Mouse (Mus musculus) hindbrain, postnatal 0 days (tissue): ENCODE results near the gene Kat2b. TPM values are rescaled to one million over a fixed set of nuclear protein-coding genes. Genes with fewer than 3 reads are reported as not detected.
"Not testable (repeated sequence)": the region's sequence is repeated elsewhere in the genome, so short reads cannot be mapped to it uniquely, and the experiment has no call there.

ENCODE experiments used
- ATAC-seq: fragments of 200-750 bp; cut with Nextera tagmentation; 2 replicates; pipeline ENCODE4 v1.8.0; 2017; ENCODE audit warnings: mild to moderate bottlenecking, moderate TSS enrichment, moderate library complexity
- DNase-seq: peaks from one replicate; pipeline ENCODE4 v3.0.0-alpha.2; 2015; ENCODE audit warnings: low spot score
- H3K27ac ChIP-seq: fragments of 300-500 bp; sonication (generic); 2 replicates; pipeline ENCODE4 v1.5.1; 2014; ENCODE audit warnings: mild to moderate bottlenecking
- H3K27me3 ChIP-seq: fragments of 300-500 bp; sonication (generic); 2 replicates; pipeline ENCODE4 v1.6.1; 2014; ENCODE audit warnings: low read length, mixed read lengths; ENCODE audit not compliant: insufficient read depth
- H3K36me3 ChIP-seq: fragments of 300-500 bp; sonication (generic); 2 replicates; pipeline ENCODE4 v1.6.1; 2014; ENCODE audit warnings: low read length, mixed read lengths; ENCODE audit not compliant: insufficient read depth
- H3K4me1 ChIP-seq: fragments of 300-500 bp; sonication (generic); 2 replicates; pipeline ENCODE4 v1.6.1; 2014; ENCODE audit warnings: antibody characterized with exemption, low read length, mixed read lengths; ENCODE audit not compliant: insufficient read depth
- H3K4me2 ChIP-seq: fragments of 300-500 bp; sonication (generic); 2 replicates; pipeline ENCODE4 v1.6.1; 2014; ENCODE audit warnings: low read depth, mild to moderate bottlenecking, low read length, moderate library complexity, mixed read lengths
- H3K4me3 ChIP-seq: fragments of 300-500 bp; sonication (generic); 2 replicates; pipeline ENCODE4 v1.5.1; 2014; ENCODE audit warnings: low read length
- H3K9ac ChIP-seq: fragments of 300-500 bp; sonication (generic); replicated peaks from 2 replicates; pipeline ENCODE4 v1.6.1; 2014; ENCODE audit warnings: mild to moderate bottlenecking, low read length, moderate library complexity, mixed read lengths
- H3K9me3 ChIP-seq: fragments of 300-500 bp; sonication (generic); 2 replicates; pipeline ENCODE4 v1.6.1; 2016; ENCODE audit warnings: low read length, mixed read lengths
- CTCF ChIP-seq: IDR thresholded peaks from 2 replicates; pipeline ENCODE4 v1.5.1; 2016; ENCODE audit warnings: antibody characterized with exemption, control low read depth, low read depth
- WGBS: fragments of 180-500 bp; shearing (Covaris S2); extraction: QIAGEN DNeasy Blood & Tissue Kit; methylation state at CpG from one replicate; pipeline ENCODE4 v1.1.7; 2014; 5-methylcytosine and 5-hydroxymethylcytosine counted together
- polyA plus RNA-seq: library from polyadenylated mRNA; unstranded; fragments of >200 nt; fragmentation: Nextera tagmentation; extraction: Ambion mirVana; gene quantifications from 2 replicates; pipeline ENCODE4 v1.2.1, GENCODE M21; 2015
- total RNA-seq: library from RNA; depleted of rRNA; stranded (reverse); fragments of >200 nt; gene quantifications from 2 replicates; pipeline ENCODE4 v1.2.3, GENCODE M21; 2014; rRNA removed

Gene Kat2b
- total and polyA plus RNA-seq, 2 experiments from 2014 or later = 4.6 to 17.5 TPM

DNA sequence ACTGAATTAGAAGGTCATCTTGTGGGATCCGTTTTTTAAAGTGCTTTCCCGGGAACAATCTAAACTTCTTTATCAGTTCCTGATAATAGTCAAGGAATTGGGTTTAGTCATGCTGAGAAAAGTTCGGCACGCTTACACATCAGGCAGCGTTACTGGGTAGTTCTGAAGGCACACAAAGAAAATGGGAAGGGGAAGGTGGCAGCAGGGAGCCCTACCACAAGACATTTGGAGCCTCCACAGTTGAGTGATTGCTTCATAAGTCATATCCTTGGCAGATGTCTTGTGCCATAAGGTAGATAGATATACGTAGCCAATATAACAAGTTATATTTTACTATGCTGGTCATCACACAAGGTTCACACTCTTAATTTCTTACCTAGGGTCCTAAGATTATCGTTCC lies 123.3 kb downstream of the Kat2b start:
- Histone ChIP-seq H3K4me3 (peak overlapping the region; percentile 59), H3K4me1 (no peaks in the 10 kb centered on the region), H3K9ac (peak overlapping the region; percentile 64), H3K4me2 (peak overlapping the region; percentile 80), H3K9me3 (no peaks in the 10 kb centered on the region), H3K27me3 (no peaks in the 10 kb centered on the region), H3K27ac (peak overlapping the region; percentile 96), H3K36me3 (no peaks in the 10 kb centered on the region)
- no peak for TF ChIP-seq CTCF
- no peak for ATAC-seq
- DNase-seq = peak; percentile 38
- 13% methylated on average over 7 of the region's 7 CpGs for WGBS

DNA sequence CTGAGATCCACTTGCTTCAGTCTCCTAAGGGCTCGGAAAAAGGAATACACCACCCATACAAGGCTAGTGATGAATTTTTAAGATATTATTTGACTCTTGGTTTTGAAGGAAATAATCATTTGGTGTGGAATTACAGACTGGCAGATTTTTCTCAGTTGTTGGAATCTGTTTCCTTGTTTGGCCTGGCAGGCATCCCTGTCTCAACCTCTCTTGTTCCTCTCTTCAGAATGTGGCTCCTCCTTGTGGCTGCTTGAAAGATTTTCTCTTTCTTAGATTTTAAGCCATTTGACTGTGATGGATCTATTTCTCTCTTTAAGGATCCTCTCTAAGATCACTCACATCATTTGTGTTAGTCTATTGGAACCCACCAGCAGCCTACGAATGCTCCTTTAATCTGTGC lies 127.4 kb downstream of the Kat2b start:
- no peak overlapping the region for H3K9ac ChIP-seq
- H3K4me2 ChIP-seq = no peak overlapping the region
- no peaks in the 10 kb centered on the region for H3K4me1 ChIP-seq
- H3K27ac ChIP-seq = no peak overlapping the region
- no peak overlapping the region for H3K4me3 ChIP-seq
- no peaks in the 10 kb centered on the region for H3K9me3 ChIP-seq
- WGBS = 84% methylated on average over 2 of the region's 2 CpGs
- H3K27me3 ChIP-seq = no peaks in the 10 kb centered on the region
- no peaks in the 10 kb centered on the region for H3K36me3 ChIP-seq
- DNase-seq (peak; percentile 66), ATAC-seq (no peak)
- peak; percentile 67 for TF ChIP-seq CTCF

- H3K27ac ChIP-seq, H3K4me3 ChIP-seq, H3K4me2 ChIP-seq, ATAC-seq, H3K27me3 ChIP-seq, DNase-seq, H3K9ac ChIP-seq, H3K4me1 ChIP-seq, H3K9me3 ChIP-seq, H3K36me3 ChIP-seq: not testable (repeated sequence)
- 87% methylated on average over 8 of the region's 8 CpGs for WGBS
Observed at GRCm38 (mm10) chr17:53697521-53697920, 130.9 kb downstream of the Kat2b start.

DNA sequence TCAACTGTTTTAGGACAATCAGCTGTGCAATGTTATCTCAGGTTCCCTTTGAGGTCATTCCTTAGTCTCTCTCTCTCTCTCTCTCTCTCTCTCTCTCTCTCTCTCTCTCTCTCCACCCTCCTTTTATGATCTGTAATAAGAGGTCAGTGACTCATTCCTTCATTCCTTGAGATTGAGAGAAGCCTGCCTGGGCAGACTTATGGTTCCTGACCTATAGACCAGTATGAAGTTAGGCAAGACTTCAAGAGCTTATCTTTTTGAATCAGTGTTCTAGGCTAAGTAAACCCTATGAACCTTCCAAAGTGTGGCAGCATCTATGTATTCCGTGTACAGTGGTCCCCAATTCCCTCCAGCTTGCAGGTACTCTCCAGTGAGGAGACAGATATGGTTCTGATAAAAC lies 147.8 kb downstream of the Kat2b start:
- DNase-seq = no peak
- TF ChIP-seq CTCF = no peak
- no peaks in the 10 kb centered on the region for H3K4me1 ChIP-seq
- H3K9me3 ChIP-seq = no peaks in the 10 kb centered on the region
- whole genome bisulfite sequencing = 64% methylated on average over 1 of the region's 1 CpGs
- H3K27ac ChIP-seq = no peak overlapping the region
- H3K4me2 ChIP-seq = no peak overlapping the region
- H3K36me3 ChIP-seq = no peaks in the 10 kb centered on the region
- no peak overlapping the region for H3K9ac ChIP-seq
- ATAC-seq = no peak
- H3K4me3 ChIP-seq = no peak overlapping the region
- no peaks in the 10 kb centered on the region for H3K27me3 ChIP-seq

DNA sequence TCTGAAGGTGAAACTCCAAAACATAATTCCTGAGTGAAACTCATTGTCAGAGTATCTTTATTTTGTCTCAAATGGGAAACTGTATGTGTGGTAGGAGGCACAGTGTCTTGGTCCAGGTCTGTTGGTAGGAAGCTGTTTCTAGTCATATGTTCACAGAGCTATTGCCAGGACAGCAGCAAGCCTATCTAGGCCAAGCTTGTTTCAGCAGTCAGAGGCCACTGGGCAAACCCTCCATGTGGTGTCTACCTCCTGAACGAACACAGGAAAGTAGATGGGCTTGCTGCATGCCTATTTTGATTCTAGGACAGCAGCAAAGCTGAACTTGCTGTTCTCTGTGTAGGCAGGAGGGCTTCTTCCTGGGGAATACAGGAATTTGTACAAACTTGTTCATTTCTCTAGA lies 148.5 kb downstream of the Kat2b start:
- H3K4me3 ChIP-seq, DNase-seq, H3K27ac ChIP-seq, H3K9me3 ChIP-seq, H3K36me3 ChIP-seq, H3K27me3 ChIP-seq, ATAC-seq, H3K4me2 ChIP-seq, H3K4me1 ChIP-seq, H3K9ac ChIP-seq: not testable (repeated sequence)
- WGBS = 43% methylated on average over 1 of the region's 1 CpGs

- Histone ChIP-seq H3K27me3 (no peaks in the 10 kb centered on the region), H3K4me3 (no peak overlapping the region), H3K9me3 (no peaks in the 10 kb centered on the region), H3K4me2 (no peak overlapping the region), H3K27ac (no peak overlapping the region), H3K4me1 (no peaks in the 10 kb centered on the region), H3K9ac (no peak overlapping the region), H3K36me3 (no peaks in the 10 kb centered on the region)
- no peak for TF ChIP-seq CTCF
- 50% methylated on average over 1 of the region's 1 CpGs for WGBS
- DNase-seq (no peak), ATAC-seq (no peak)
Observed at GRCm38 (mm10) chr17:53718474-53718873, 151.8 kb downstream of the Kat2b start.

DNA sequence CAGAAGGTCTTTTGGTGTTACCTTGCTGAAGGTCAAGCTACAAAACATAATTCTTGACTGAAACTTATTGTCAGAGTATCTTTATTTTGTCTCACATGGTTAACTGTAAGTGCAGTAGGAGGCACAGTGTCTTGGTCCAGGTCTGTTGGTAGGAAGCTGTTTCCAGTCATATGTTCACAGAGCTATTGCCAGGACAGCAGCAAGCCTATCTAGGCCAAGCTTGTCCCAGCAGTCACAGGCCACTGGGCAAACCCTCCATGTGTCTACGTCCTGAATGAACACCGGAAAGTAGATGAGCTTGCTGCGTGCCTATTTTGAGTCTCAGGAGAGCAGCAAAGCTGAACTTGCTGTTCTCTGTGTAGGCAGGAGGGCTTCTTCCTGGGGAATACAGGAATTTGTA lies 152.3 kb downstream of the Kat2b start:
- WGBS = 80% methylated on average over 3 of the region's 3 CpGs

More for the DNA sequence above, 152.3 kb downstream of the Kat2b start:
- H3K4me1 ChIP-seq, H3K9ac ChIP-seq, DNase-seq, H3K4me2 ChIP-seq, H3K4me3 ChIP-seq, H3K9me3 ChIP-seq, ATAC-seq, H3K36me3 ChIP-seq, H3K27me3 ChIP-seq, H3K27ac ChIP-seq: not testable (repeated sequence)

Other genes with a start within 250 kb of the Kat2b start
- gene Efhb, start 103.5 kb upstream of the Kat2b start, total RNA-seq = 0.47 and 1.9 TPM in 2 replicates
- 0.76 and 1.3 TPM in 2 replicates for gene Efhb, start 103.5 kb upstream of the Kat2b start, polyA plus RNA-seq
- gene Rab5a, start 87.6 kb upstream of the Kat2b start, total RNA-seq = 64.4 and 80.8 TPM in 2 replicates
- 116 and 124 TPM in 2 replicates for gene Rab5a, start 87.6 kb upstream of the Kat2b start, polyA plus RNA-seq
- not detected in 2 replicates for gene Pp2d1, start 27.4 kb upstream of the Kat2b start, total RNA-seq
- 0.21 TPM in 2 replicates for gene Pp2d1, start 27.4 kb upstream of the Kat2b start, polyA plus RNA-seq
- 2.7 and 3.5 TPM in 2 replicates for gene Sgo1, start 122.5 kb downstream of the Kat2b start, total RNA-seq
- gene Sgo1, start 122.5 kb downstream of the Kat2b start, polyA plus RNA-seq = 6.8 and 6.9 TPM in 2 replicates